Mouse (Mus musculus) intestine, postnatal 0 days (tissue): ENCODE results near the gene Dock9. TPM values are rescaled to one million over a fixed set of nuclear protein-coding genes. Genes with fewer than 3 reads are reported as not detected.

Source experiments
- ATAC-seq: fragments of 200-750 bp; cut with Nextera tagmentation; 2 replicates; pipeline ENCODE4 v1.8.0; 2017; ENCODE audit warnings: mild to moderate bottlenecking, moderate TSS enrichment, moderate library complexity
- H3K27ac ChIP-seq: fragments of 300-500 bp; sonication (generic); 2 replicates; pipeline ENCODE4 v1.5.1; 2014; ENCODE audit warnings: mild to moderate bottlenecking, low read depth, low read length, moderate library complexity
- H3K27me3 ChIP-seq: fragments of 300-500 bp; sonication (generic); replicated peaks from 2 replicates; pipeline ENCODE4 v1.6.1; 2014; ENCODE audit warnings: low read length, mixed read lengths; ENCODE audit not compliant: control insufficient read depth, insufficient read depth
- H3K36me3 ChIP-seq: fragments of 300-500 bp; sonication (generic); 2 replicates; pipeline ENCODE4 v1.6.1; 2014; ENCODE audit warnings: mild to moderate bottlenecking, moderate library complexity; ENCODE audit not compliant: control insufficient read depth, insufficient read depth
- H3K4me1 ChIP-seq: fragments of 300-500 bp; sonication (generic); replicated peaks from 2 replicates; pipeline ENCODE4 v1.6.1; 2014; ENCODE audit warnings: antibody characterized with exemption, low read length, mixed read lengths; ENCODE audit not compliant: control insufficient read depth, insufficient read depth
- H3K4me2 ChIP-seq: fragments of 300-500 bp; sonication (generic); replicated peaks from 2 replicates; pipeline ENCODE4 v1.6.1; 2014; ENCODE audit warnings: low read depth, mild to moderate bottlenecking, moderate library complexity
- H3K4me3 ChIP-seq: fragments of 300-500 bp; sonication (generic); 2 replicates; pipeline ENCODE4 v1.5.1; 2014; ENCODE audit warnings: low read depth, low read length
- H3K9ac ChIP-seq: fragments of 300-500 bp; sonication (generic); 2 replicates; pipeline ENCODE4 v1.6.1; 2014; ENCODE audit warnings: mild to moderate bottlenecking, low read depth, low read length
- H3K9me3 ChIP-seq: fragments of 300-500 bp; sonication (generic); 2 replicates; pipeline ENCODE4 v1.6.1; 2016; ENCODE audit warnings: mixed run types; ENCODE audit not compliant: control insufficient read depth
- CTCF ChIP-seq: sonication (generic); IDR thresholded peaks from 2 replicates; pipeline ENCODE4 v1.5.1; 2016; ENCODE audit warnings: low read depth, mild to moderate bottlenecking, control low read depth, antibody characterized with exemption, moderate library complexity
- WGBS: fragments of 180-500 bp; shearing (Covaris S2); extraction: QIAGEN DNeasy Blood & Tissue Kit; methylation state at CpG from one replicate; pipeline ENCODE4 v1.1.7; 2014; 5-methylcytosine and 5-hydroxymethylcytosine counted together
- polyA plus RNA-seq: library from polyadenylated mRNA; unstranded; fragments of >200 nt; fragmentation: Nextera tagmentation; extraction: Ambion mirVana; gene quantifications from 2 replicates; pipeline ENCODE4 v1.2.1, GENCODE M21; 2015

Gene Dock9
- polyA plus RNA-seq, 1 experiment from 2014 or later: 6.2 TPM

- ATAC-seq: no peak
- Histone ChIP-seq H3K9me3 (no peaks in the 10 kb centered on the region), H3K4me2 (no peak overlapping the region), H3K27ac (no peak overlapping the region), H3K4me3 (no peak overlapping the region), H3K9ac (no peak overlapping the region), H3K4me1 (no peaks in the 10 kb centered on the region), H3K36me3 (0 out of 2 replicates have a peak, but pooled peaks cover 3% of the 10 kb centered on the region), H3K27me3 (no peaks in the 10 kb centered on the region)
- 93% methylated on average over 4 of the region's 4 CpGs for WGBS
- no peak for TF ChIP-seq CTCF
Measured at GRCm38 (mm10) chr14:121612926-121613325, 184.7 kb downstream of the Dock9 start.

- peak; percentile 52; the same call in 1 of the 2 replicates for ATAC-seq
- Histone ChIP-seq H3K4me3 (no peak overlapping the region), H3K9me3 (no peaks in the 10 kb centered on the region), H3K9ac (no peak overlapping the region), H3K4me2 (no peak overlapping the region), H3K27ac (peak overlapping the region; percentile 60), H3K27me3 (no peaks in the 10 kb centered on the region), H3K36me3 (peaks cover 10% of the 10 kb centered on the region; the same call in 1 of the 2 replicates), H3K4me1 (no peaks in the 10 kb centered on the region)
- 63% methylated on average over 4 of the region's 4 CpGs for WGBS
- no peak for TF ChIP-seq CTCF
Measured at GRCm38 (mm10) chr14:121611533-121611932, 186.1 kb downstream of the Dock9 start.

- TF ChIP-seq CTCF: no peak
- H3K4me2 ChIP-seq: no peak overlapping the region
- 0 out of 2 replicates have a peak overlapping the region, but pooled peaks have one; percentile 60 for H3K27ac ChIP-seq
- no peaks in the 10 kb centered on the region for H3K4me1 ChIP-seq
- H3K4me3 ChIP-seq: no peak overlapping the region
- peaks cover 13% of the 10 kb centered on the region; the same call in 1 of the 2 replicates for H3K36me3 ChIP-seq
- 34% methylated on average over 4 of the region's 4 CpGs for WGBS
- no peaks in the 10 kb centered on the region for H3K9me3 ChIP-seq
- H3K27me3 ChIP-seq: no peaks in the 10 kb centered on the region
- ATAC-seq: peak; percentile 98
- no peak overlapping the region for H3K9ac ChIP-seq
Measured at GRCm38 (mm10) chr14:121611098-121611497, 186.5 kb downstream of the Dock9 start.

GRCm38 (mm10) chr14:121608522-121608921 is 189.1 kb downstream of the Dock9 start:
- ATAC-seq: no peak
- WGBS: 37% methylated on average over 5 of the region's 5 CpGs

GRCm38 (mm10) chr14:121606433-121606832 is 191.2 kb downstream of the Dock9 start:
- Histone ChIP-seq H3K4me2 (no peak overlapping the region), H3K27me3 (no peaks in the 10 kb centered on the region), H3K27ac (no peak overlapping the region), H3K36me3 (peaks cover 46% of the 10 kb centered on the region), H3K9ac (no peak overlapping the region), H3K4me3 (no peak overlapping the region), H3K9me3 (no peaks in the 10 kb centered on the region), H3K4me1 (no peaks in the 10 kb centered on the region)
- no peak for TF ChIP-seq CTCF
- 79% methylated on average over 7 of the region's 7 CpGs for WGBS
- ATAC-seq: no peak

More at GRCm38 (mm10) chr14:121608522-121608921, 189.1 kb downstream of the Dock9 start:
- no peak overlapping the region for H3K4me3 ChIP-seq
- H3K4me1 ChIP-seq: no peaks in the 10 kb centered on the region
- H3K27ac ChIP-seq: no peak overlapping the region
- peaks cover 34% of the 10 kb centered on the region for H3K36me3 ChIP-seq
- H3K4me2 ChIP-seq: no peak overlapping the region
- TF ChIP-seq CTCF: no peak
- H3K9me3 ChIP-seq: no peaks in the 10 kb centered on the region
- no peak overlapping the region for H3K9ac ChIP-seq
- no peaks in the 10 kb centered on the region for H3K27me3 ChIP-seq

GRCm38 (mm10) chr14:121605260-121605659 is 192.4 kb downstream of the Dock9 start:
- Histone ChIP-seq H3K9ac (no peak overlapping the region), H3K27ac (no peak overlapping the region), H3K4me1 (no peaks in the 10 kb centered on the region), H3K36me3 (peaks cover 46% of the 10 kb centered on the region), H3K9me3 (no peaks in the 10 kb centered on the region), H3K4me3 (no peak overlapping the region), H3K27me3 (no peaks in the 10 kb centered on the region), H3K4me2 (no peak overlapping the region)
- ATAC-seq: no peak
- no peak for TF ChIP-seq CTCF
- WGBS: 85% methylated on average over 7 of the region's 7 CpGs

- Histone ChIP-seq H3K4me3 (no peak overlapping the region), H3K9ac (no peak overlapping the region), H3K27ac (no peak overlapping the region), H3K4me1 (no peaks in the 10 kb centered on the region), H3K9me3 (no peaks in the 10 kb centered on the region), H3K4me2 (no peak overlapping the region), H3K36me3 (peaks cover 43% of the 10 kb centered on the region), H3K27me3 (no peaks in the 10 kb centered on the region)
- no peak for TF ChIP-seq CTCF
- 85% methylated on average over 4 of the region's 4 CpGs for WGBS
- no peak for ATAC-seq
Measured at GRCm38 (mm10) chr14:121604565-121604964, 193.1 kb downstream of the Dock9 start.
